Mouse (Mus musculus) activated CD4-positive, CD25-positive, alpha-beta regulatory T cell, adult 9 weeks (primary cell): ENCODE measurements around the gene Ttc14. TPM values are rescaled to one million over a fixed set of nuclear protein-coding genes. Genes with fewer than 3 reads are reported as not detected.

Source experiments
- polyA plus RNA-seq: library from polyadenylated mRNA; unstranded; fragments of 100-300 nt; shearing (Covaris generic); gene quantifications from one replicate; pipeline ENCODE4 v1.2.1, GENCODE M21; 2017

The Ttc14 gene
- polyA plus RNA-seq: 24.3 TPM

DNA sequence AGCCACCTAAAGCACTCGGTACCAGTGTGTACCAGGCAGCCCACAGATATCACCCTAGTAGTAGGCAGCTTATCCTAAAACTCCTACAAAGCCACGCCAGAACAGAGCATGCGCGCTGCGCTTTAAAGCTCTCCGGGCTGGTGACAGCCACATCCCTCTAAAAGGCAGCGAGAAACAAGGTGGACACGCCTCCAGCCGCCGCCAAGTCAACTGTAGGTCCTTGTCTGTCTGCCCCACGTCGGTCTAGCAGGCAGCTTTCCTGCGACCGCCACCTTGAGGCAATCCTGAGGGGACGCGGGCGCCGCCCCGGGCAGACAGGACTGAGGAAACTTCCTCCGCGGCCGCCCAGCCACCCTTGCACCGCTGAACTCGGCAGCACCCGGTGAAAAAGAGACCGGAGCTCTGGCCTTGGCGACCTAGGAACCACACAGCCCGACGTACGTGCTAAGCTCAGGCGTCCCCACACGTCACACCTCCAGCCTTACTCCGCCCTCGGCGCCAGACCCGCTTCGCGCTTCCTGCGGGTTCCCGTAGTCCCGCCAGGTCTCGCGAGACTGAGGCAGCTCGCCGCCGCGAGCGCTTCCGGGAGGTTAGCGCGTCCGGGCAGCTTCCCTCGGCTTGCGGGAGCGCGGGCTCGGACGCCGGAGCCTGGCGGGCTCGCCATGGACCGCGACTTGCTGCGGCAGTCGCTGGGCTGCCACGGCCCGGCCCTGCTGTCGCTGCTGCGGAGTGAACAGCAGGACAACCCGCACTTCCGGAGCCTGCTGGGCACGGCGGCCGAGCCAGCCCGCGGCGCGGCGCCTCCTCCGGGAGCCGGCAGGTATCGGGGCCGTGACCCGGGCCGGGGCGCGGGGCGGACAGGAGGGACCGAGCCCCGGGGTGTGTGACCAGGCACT lies at the start of gene Ttc14:
Ttc14 (plus strand) TSS at position 216 of the 896 bp plus-strand sequence.

DNA sequence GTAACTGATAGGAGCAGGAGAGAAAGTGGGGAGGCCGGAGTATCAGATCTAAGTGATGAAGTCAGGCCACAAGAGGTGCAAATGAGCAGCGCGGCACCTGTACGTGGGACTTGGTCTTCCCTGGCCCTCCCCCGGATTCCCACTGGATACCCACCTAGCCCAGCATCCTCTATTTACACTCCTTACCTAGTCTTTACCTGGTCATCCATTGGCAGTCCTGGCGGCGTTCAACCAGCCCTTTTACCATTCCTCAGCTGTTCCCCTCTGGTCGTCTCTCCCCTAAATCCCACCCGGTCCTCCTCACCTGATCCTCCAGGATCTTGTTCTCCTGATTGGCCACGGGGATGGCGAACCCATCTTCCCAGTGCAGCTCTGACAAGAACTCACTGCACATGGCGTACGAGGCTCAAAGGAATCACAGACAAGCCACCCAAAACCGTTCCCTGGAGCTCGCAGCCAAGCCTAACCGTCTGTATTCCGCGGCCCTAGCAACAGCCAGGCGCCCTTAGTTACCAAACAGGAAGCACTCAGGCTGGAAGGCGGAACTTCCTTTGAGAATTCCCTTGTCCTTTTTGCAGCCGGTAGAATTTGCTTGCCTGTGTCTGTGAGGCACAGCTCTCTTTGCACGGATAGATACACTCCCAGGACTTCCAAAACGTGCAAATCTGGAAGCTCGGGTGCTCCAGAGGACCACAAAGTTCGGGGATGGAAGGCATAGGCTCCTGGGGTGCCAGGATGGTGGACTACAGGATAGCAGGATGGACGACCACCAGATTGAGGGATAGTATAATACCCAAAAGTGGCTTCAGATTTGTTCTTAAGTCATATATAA lies 44.4 kb downstream of the Ttc14 start, which contains the start of gene Ccdc39:
Ccdc39 (minus strand) TSS at position 510 of the 832 bp plus-strand sequence.

Other genes starting within 250 kb of the Ttc14 start
- 0.23 TPM for gene Ccdc39, start 44.5 kb downstream of the Ttc14 start, polyA plus RNA-seq
- 49.0 TPM for gene Fxr1, start 220.1 kb downstream of the Ttc14 start, polyA plus RNA-seq